Mouse (Mus musculus) adrenal gland, adult 8-10 months (tissue): ENCODE measurements at regions not wholly inside any gene's neighbourhood (a gene's known extent, or its start where the extent isn't known, plus 50 kb on each side); places are given as distances from the start of the nearest gene placed in this dataset.

ENCODE experiments used
- DNase-seq: peaks from one replicate; pipeline ENCODE4 v3.0.0; 2022

DNA sequence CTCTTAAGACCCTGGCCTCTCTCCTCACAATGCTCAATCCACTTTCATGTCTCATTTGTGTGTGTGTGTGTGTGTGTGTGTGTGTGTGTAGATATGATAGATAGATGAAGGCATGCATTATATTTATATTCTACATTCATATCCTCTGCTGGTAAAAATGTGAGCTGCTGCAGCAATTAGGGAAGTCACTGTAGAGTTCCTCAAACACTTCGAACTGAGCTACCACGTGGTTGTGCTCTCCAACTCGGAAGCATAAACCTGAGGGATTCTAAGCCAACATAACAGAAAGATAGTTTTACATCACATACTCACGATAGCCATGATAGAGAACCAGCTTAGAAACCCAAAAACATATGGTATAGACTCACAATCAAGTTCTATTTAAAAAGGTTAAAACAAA, 565.5 kb upstream of the B3galt2 start:
- no peak for DNase-seq

DNA sequence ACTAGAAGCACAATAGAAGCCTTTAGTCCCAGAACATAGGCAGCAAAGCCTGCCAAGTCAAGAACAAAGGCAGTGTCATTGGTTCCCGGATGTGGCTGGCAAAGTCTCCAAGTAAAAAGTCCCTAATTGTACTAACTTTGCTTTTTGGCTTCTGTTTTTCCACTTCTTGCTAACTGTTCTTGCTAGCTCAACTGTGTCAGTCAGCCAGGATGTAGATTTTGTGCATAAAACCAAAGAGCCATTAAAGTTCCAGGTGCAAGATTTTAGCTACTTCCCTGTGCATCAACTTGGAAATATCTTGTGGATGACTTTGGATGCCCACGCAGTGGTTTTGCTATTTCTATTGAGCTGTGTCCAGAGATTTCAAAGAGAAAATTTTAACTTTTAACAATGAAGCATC, 560.0 kb upstream of the B3galt2 start:
- DNase-seq: no peak

DNA sequence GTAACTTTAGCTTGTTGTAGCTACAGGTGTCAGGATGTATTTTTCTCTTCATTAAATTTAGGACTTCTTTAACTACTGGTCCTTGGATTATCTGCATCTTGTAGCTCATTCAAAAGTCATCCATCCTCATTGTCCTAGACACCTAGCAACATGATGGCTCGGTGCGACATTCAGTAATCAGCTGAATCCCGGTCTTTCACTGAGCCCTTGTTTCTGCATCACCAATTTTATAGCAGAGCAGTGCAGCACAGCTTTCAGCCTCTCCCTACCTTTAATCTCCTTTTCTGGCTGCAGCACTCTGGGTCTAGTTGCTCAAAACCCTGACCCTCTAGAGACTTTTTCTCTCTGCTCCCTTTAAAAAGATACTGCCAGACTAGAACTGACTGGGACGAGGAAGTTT, 543.6 kb upstream of the B3galt2 start:
- no peak for DNase-seq

DNA sequence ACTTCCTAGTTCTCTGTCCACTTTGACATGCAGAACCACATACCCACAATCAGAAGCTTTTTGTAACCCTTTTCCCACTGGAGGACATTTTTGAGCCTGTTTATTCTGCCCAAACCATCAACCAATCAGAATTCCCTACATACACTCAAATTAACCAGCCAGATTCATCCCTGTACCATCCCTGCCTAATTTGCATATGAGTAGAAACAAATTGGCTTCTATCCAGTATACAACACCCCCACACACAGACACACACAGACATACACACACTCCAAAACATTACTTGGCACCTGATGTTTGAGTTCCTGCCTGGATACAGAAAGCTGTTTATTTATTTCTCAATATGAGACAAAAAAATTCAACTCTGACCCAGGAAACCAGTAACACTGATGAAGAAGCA, 542.2 kb upstream of the B3galt2 start:
- no peak for DNase-seq

DNA sequence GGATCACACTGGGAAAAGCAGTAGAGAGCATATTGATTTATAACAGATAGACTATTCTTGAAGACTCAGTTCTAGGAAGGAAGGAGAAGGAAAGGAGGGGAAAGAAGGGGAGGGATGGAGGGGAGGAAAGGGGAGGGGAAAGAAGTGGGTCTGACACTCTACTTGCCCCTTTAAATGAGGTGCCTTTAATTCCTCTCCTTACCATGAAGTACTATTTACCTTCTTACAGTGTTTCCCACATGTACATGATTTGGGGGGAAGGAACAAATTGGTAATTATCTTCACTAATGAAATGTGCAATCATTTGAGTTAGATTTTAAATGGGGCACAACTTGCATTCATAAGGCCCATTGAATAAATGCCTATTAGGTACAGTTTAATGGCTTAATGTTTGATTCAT, 518.3 kb upstream of the B3galt2 start:
- no peak for DNase-seq

DNA sequence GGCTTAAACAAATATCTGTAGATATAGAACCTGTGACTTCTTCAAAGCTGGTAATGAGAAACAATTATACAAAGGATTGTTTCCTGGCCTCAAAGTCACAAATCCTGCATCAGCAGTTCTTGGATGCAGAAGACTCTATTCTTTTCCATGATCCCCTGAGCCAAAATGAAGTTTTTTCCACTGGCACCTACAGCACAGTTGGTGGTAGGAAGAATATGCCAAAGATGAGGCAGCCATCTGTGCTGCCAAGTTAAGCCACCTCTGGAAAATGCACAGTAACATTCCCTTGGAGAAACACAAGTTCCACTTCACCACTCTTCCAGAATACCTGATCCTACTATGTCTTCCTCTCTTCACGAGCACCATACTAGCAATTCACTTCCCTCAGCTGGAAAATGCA, 510.2 kb upstream of the B3galt2 start:
- no peak for DNase-seq

DNA sequence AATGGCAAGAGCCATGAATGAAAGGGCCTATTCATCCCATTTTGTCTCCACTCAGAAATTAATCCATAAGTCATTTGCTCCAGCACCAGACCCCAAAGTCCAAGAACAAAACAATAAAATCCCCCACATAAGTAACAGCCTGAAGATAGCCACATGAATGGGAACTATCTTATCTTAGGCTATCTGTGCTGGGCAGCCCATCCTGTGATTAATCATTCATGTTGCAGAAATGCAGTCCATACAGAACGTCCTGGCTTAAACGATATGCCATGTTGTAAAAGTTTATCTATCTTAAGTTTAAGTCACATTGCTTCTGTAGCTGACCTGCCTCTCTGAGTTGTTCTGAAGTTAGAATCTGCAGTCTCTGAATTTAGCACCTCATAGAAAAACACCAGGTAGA, 507.7 kb upstream of the B3galt2 start:
- no peak for DNase-seq

DNA sequence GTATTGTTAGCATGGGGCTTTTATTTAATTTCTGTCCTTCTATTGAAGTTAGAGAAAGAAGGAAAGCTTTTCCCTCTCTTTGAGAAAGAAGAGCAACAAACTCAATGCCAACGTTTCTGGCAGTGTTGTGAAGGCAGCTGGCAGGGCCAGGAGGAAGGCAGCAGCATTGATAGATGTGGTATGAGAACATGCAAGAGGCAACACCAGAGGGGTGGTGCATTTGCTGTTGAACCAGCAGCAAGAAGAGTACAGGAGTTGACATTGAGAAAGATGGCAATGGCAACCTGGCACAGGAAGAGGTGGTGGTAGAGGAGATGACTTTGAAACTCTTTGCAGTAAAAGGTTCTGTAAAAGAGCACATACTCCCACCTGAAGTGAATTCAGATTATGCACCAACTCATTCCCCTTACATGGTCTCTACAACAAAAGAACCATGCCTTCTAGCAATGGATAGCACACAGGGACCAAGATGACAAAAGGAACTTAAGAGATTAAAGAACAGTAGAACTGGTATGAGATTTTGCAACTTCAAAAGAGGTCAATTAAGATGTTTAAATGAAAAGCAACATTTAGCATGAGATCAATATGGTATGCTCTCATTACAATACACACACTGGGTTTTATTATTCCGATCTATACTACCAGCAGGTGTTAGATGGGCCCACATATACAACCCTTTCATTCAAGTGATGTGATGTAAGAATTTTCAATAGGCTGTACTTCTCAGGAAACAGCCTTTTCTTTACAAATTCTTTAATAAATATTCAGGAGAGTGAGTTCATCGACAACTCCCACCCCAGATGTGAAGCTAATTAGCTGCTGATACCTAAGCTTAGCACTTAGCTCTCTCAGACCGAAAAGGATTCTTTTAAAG, 495.1 kb upstream of the B3galt2 start:
- no peak for DNase-seq

DNA sequence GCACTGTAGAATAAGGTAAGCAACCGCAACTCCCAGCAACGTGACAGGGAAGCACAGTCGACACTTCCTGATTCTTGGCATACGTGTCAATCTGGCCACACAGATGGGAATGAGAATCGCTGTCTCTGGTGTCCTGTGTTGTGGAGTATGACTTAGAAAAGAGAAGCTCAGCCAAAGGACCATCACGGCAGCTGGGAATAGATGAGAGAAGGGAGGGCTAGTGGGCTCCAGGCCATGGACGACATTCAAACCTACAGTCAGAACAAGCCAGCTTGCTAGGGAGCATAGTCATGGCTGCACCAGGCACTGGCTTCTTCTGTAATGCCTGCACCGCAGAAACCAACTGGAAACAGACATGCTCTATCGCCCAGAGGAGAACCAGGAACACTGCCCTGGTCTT, 469.2 kb upstream of the B3galt2 start:
- DNase-seq: no peak

DNA sequence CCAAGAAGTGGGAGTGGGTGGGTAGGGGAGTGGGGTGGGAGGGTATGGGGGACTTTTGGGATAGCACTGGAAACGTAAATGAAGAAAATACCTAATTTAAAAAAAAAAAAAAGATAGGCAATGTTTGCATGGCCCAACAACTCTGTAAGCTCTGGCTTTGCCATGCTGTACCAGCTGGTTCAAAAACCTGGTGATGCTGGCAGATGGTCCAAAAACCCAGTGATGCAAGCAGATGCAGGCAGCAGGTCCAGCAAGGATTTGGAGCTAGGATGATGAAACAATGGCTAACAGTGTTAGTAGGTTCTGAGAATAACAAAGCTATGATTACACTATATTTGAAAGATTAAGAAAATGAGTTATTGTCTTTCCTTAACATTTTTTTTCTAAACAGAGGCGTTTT, 466.6 kb upstream of the B3galt2 start:
- DNase-seq: no peak

DNA sequence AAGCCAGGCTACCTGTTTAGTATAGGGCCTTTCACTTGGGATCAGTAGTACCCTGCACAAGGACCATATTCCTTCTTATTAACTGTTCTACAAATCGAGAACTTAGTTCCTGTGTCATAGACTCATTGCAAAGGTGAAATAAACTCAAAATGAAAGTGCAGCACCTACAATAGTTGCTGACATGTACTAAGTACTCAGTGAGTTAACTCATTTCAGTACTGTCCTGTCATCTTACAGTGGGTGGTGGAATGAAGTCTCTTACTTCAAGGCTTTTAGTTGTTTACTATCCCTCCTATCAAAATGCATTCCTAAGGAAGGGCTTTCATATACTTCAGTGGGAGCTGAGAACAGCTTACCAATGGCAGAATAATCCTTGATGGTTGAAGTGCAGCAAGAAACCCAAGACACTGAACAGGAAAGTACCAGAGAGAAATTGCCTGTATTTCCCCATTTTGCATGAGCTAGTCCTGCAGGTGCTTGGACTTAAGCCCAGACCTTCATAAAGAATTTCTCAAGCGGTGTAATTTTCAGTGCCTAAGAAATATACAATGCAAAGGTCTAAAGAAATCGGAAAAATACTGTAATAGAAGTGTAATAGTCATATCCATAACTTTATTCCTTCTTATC, 448.2 kb upstream of the B3galt2 start:
- no peak for DNase-seq

DNA sequence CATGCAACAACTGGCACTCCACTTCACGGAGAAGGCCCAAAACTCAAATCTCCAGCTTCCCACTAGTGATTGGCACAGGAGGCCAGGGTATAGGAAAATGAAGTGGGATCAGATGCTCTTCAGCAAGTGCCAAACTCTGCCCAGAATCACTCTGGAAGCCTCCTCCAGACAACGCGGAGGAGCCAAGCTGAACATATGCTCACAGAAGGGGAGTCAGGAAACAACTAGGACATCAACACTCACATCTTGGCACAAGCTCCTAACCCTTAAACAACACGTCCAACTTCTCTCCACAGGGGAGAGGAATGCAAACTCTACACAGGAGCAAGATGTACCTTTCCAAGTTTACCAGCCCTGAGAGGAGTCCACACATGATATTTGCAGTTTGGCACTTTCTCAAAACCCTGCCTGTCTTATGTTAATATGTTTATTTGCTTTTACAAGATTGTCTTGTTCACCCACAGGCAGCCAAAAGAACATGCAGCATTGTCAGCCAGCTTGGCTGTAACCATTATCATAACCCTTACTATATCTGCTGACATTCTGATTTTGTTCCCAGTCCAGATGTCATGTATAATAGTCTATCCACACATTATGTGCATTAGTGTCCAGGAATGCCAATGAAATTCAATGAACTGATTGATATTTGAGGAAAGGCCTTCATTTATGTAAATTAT, 440.1 kb upstream of the B3galt2 start:
- no peak for DNase-seq

DNA sequence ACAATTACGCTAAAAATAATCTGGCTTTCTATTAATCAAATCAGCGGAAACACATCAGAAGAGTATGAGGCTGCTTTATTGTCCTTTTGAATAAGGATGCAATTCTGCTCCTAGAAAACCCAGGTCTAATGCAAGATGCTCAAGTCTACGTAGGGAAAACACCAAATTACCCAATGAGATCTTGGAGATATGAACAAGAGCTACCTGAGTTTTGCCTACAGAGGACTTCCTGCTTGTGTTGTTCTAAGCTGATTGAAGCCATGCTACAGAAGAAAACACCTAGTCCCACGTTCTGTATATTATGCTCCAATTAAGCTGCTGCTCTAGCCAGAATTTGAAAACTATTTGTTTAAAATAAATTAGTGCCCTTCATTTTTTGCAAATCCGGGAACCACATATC, 439.5 kb upstream of the B3galt2 start:
- no peak for DNase-seq

DNA sequence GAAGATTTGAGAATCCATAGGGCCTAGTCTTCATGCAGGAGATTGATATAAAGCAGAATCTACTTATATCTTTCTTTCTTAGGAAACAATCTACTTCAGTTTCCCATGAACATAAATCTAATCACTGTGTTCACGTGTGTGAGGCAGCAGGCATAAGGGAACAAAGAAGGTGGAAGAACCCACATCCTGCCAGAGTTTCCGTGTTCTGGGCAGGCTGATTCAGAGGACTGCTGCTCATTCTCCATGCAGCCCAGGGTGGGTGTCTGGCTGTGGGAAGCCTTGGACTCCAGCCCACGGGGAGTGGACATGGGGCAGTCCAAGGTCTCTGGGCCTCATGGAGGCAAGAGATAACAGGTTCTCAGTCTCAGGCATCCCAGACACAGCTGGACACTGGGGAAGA, 438.3 kb upstream of the B3galt2 start:
- DNase-seq: no peak

DNA sequence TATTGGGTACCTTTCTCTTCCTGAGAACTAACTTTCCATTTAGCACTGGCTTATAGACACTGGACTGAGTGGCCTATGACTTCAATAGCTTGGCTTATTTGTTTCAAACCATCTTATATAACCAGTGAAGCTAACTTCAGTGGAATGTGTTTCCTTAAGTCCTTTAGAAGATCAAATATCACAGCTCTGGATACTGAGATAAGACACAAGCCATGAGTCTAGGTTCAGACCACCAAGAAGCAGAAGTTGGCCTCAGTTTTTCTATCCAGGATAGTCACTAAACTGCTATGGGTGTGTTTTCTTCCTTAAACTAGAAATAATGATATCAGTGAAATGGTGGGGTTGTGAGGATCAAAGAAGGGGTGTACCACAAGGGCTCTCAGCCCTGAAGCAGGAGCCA, 436.4 kb upstream of the B3galt2 start:
- no peak for DNase-seq

DNA sequence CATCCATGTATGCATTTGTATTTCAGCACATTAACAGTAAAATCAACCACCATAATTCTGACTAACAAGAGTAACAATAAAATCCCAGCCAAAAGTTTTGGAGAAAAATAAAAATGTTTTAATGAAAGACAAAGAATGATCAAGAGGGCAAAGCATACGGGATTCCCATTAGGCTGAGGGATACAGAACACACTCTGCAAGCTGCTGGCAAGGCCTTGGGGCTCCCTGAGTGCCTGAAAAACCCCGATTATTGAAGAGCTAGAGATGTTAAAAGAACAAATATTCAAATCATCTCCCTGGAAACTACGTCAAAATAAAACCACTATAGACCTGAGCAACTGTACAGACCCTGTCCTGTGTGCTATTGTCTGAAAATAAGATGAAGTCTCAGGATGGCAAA, 433.5 kb upstream of the B3galt2 start:
- no peak for DNase-seq

DNA sequence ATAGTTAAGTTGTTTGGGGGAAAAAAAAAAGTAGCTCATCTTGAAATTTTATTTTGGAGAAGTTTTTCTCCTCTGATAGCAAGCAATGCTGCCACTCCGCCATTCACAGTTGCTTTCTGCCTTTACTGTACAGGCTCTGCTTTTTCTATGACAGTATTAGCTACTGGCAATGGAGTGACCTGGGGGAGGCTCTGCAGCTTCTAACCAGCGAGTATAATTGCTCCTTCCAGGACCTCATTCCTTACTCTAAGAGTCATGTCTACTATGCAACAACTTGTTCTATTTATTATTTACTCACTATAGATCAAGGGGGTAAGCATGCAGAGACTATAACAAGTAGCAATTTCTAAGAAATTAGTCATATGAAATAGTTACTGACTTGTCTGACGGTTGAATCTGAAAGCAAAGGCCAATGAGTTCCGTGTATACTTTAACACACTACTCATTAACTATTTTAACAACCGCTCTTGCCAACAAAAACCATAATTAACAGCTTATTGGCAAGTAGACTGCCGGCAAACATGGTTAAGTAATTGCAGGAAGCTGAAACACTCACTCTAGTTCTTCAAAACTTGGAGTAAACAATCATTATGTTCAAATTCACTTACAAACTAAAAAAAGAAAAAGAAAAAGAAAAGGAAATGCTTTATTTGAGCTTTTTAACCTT, 432.9 kb upstream of the B3galt2 start:
- DNase-seq: no peak

DNA sequence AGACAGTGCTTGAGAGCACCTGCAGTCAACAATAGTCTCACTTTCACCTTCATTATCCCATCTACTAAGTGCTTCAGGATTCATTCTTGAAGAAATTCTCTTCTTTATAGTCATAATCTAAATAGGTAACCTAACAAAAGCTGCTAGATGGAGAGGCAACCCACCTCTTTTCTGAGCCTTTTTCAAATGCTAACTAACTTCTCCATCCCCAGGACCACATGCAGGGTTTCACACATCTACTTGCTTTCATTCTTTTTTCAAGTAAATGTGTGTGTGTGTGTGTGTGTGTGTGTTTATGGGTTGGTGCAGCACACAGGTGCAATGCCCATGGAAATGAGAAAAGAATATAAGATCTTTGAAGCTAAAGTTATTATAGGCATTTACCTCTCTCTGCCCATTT, 423.1 kb upstream of the B3galt2 start:
- DNase-seq: no peak

DNA sequence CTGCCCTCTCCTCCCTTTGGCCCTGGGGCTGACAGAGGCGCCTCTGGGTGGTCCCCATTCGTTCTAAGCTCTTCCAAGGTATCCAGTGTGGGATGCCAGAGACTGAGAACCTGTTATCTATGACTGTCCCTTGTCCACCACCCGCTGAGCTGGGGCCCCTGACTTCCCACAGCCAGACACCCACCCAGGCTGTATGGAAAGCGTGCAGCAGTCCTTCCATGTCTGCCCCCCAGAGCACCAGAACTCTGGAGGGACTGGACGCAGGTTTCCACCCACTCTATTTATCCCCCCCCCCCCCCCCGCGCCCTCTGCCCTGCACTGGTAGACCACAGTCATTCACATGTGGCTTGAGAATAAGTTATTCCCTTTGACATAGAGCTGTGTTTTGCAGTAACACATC, 408.5 kb upstream of the B3galt2 start:
- DNase-seq: no peak

DNA sequence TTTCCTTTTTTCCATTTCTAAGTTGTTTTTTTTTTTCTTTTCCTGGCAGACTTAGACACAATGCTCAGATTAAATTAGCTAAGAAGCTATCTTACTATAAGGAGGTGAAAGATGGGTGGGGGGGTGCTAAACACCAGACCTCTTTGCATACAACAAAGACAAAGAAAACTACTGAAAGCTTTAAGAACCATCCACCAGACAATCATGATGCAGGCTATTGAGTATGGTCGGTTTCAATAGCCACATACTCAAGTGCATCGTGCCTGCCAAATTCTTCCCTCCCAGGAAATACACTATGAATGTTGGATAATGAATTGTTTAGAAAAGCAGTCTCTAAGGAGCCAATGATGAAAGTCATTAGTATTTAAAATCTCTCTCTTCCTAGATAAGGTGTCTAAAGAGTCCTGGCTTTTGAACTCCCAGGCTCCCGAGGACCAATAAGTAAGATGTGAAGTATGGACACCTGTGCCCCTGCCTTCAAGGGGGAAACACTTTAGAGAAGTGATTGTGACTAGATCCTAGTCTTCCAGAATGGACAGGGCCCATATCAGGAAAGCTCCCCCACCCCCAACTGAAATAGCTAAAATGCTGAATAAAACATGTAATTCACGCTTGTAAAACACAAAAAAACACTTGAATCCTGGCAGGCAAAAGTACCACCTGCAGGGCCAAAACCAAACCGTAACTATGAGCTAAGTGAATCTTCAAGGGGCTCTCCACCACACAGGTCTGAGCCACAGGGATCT, 381.8 kb upstream of the B3galt2 start:
- DNase-seq: no peak

DNA sequence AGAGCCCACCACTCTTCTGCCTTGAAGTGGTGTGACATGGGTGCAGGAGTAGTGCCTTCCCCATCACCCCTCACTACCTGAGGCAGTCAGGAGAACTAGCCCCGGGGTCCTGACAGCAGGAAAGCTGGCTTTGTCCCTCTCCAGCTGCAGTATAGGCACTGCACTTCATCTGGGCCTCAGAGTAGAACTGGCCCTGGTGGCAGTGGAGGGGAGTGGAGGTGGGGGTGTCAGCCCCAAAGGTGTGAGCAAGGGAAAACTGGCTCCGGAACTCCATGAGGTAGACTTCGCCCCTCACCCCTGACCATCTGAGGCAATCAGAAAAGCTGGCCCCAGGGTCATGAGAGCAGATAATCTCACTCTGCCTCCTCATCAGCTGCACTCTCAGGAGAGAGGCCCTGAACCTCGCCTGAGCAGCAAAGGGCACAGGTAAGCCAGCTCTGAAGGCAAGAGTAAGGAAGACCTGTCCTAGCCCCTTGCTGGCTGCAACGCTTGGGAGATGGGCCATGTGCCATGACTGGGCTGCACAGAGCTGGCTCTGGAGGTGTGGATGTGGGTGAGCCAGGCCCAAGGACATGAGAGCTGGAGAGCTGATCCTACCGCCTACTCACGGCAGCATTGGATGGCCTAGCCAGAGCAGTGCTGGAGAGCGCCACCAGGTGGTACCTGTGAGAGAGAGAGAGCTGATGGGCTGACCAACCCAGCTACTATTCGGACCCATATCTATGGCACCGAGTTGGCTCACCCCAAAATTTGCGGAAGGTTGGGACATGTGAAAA, 377.0 kb upstream of the B3galt2 start:
- DNase-seq: no peak

DNA sequence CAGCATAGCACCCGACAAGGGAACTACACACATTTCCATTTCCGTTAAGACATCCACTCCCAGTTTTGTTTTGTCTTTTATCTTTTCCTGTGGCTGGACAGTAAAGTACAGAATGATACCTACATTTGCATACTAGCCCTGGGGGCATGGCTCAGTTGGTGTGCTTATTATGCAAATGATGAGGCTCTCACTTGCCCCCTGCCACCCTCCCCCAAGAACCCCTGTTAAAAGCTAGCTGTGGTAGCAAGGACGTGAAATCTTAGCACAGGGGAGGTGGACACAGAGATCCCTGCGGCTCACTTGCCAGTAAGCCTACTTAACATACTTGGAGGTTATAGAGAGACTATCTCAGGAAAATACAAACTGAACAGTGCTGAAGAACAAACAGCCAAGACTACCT, 375.2 kb upstream of the B3galt2 start:
- no peak for DNase-seq
